Comparison of ENCODE assay signal across 24 mouse cellular contexts in genomic region chr5:112199656-112200055, GRCm38 (mm10). TPM values are rescaled to one million over a fixed set of nuclear protein-coding genes. Genes with fewer than 3 reads are reported as not detected.
"Had no signal": no experiment of that assay in that cellular context is flagged by ENCODE, and none has a peak within 500 bp of the region (broad histone marks: within the 10 kb centered on the region; RNA-seq: fewer than 3 reads in every experiment).

No protein-coding gene starts in this region.

- H3K36me3 ChIP-seq: heart, embryonic 13.5 days; heart, embryonic 15.5 days; hindbrain, embryonic 13.5 days; hindbrain, embryonic 15.5 days; intestine, embryonic 15.5 days; limb, embryonic 10.5 days; limb, embryonic 12.5 days; liver, embryonic 13.5 days had no signal

- DNase-seq: gastrocnemius, postnatal 14 days; gastrocnemius, postnatal 36 days; heart, adult 11 months; heart, adult 2 months; heart, postnatal 14 days; heart, postnatal 36 days; kidney, adult 18-20 months; kidney, adult 8-10 months; kidney, postnatal 10 days; kidney, postnatal 25 days; kidney, postnatal 4 days; liver; liver, embryonic 13.5 days had no signal

- H3K4me1 ChIP-seq: heart, embryonic 13.5 days; heart, embryonic 15.5 days; hindbrain, embryonic 13.5 days; hindbrain, embryonic 15.5 days; intestine, embryonic 15.5 days; limb, embryonic 10.5 days; limb, embryonic 12.5 days; liver, embryonic 13.5 days had no signal

- H3K27me3 ChIP-seq: hindbrain, embryonic 13.5 days; hindbrain, embryonic 15.5 days; intestine, embryonic 15.5 days had no signal

- H3K27ac ChIP-seq: heart, adult 2 months; heart, embryonic 13.5 days; heart, embryonic 15.5 days; hindbrain, embryonic 13.5 days; hindbrain, embryonic 15.5 days; intestine, embryonic 15.5 days; layer of hippocampus, adult 2 months; left cerebral cortex, adult 2 months; limb, embryonic 10.5 days; limb, embryonic 12.5 days; liver, embryonic 13.5 days had no signal

- H3K9ac ChIP-seq: heart, embryonic 13.5 days; heart, embryonic 15.5 days; hindbrain, embryonic 13.5 days; hindbrain, embryonic 15.5 days; intestine, embryonic 15.5 days; limb, embryonic 12.5 days; liver, embryonic 13.5 days had no signal

- H3K9me3 ChIP-seq: heart, embryonic 13.5 days; heart, embryonic 15.5 days; hindbrain, embryonic 13.5 days; hindbrain, embryonic 15.5 days; intestine, embryonic 15.5 days; limb, embryonic 10.5 days; limb, embryonic 12.5 days; liver, embryonic 13.5 days had no signal

- H3K4me3 ChIP-seq: heart, adult 2 months; heart, embryonic 13.5 days; heart, embryonic 15.5 days; hindbrain, embryonic 13.5 days; hindbrain, embryonic 15.5 days; intestine, embryonic 15.5 days; layer of hippocampus, adult 2 months; left cerebral cortex, adult 2 months; limb, embryonic 10.5 days; limb, embryonic 12.5 days; liver, embryonic 13.5 days had no signal

RNA-seq across cellular contexts. Expression of gene Cryba4, which starts 52.7 kb away (rescaled TPM):
- total RNA-seq: hematopoietic stem cell, adult 5-6 weeks had no signal

RNA-seq across cellular contexts. Expression of gene Crybb1, which starts 56.0 kb away (rescaled TPM):
- total RNA-seq: hematopoietic stem cell, adult 5-6 weeks had no signal
- polyA plus RNA-seq: heart, embryonic 11.5 days; limb, embryonic 10.5 days had no signal
